In genomic region chr2:64120495-64120894, GRCm38 (mm10) we compare ENCODE assay signal across 24 mouse cellular contexts. TPM values are rescaled to one million over a fixed set of nuclear protein-coding genes. Genes with fewer than 3 reads are reported as not detected.
A peak's percentile ranks its signal among the peaks of the same experiment; 100 is the strongest.
DNase-seq lines count a peak whose midpoint lies in the region; ATAC-seq lines count a peak whose summit lies in the region.
"Had no signal": no experiment of that assay in that cellular context is flagged by ENCODE, and none has a peak within 500 bp of the region (broad histone marks: within the 10 kb centered on the region; RNA-seq: fewer than 3 reads in every experiment).

No protein-coding gene starts in this region.

- H3K9ac ChIP-seq in midbrain, embryonic 15.5 days: no peak overlapping the region

- H3K4me2 ChIP-seq in midbrain, embryonic 15.5 days: no peak overlapping the region

- no peaks in the 10 kb centered on the region for H3K36me3 ChIP-seq in midbrain, embryonic 15.5 days (replicated peaks)
- no peaks in the 10 kb centered on the region for H3K36me3 ChIP-seq in limb, embryonic 10.5 days
- H3K36me3 ChIP-seq: G1E had no signal

- no peaks in the 10 kb centered on the region for H3K4me1 ChIP-seq in midbrain, embryonic 15.5 days
- H3K4me1 ChIP-seq in limb, embryonic 10.5 days: no peaks in the 10 kb centered on the region

- no peak overlapping the region for H3K27ac ChIP-seq in midbrain, embryonic 15.5 days
- H3K27ac ChIP-seq in limb, embryonic 10.5 days: no peak overlapping the region

- peak; percentile 1 for DNase-seq in 416B (ENCODE audit: low read depth)
- no peak for DNase-seq in retina, embryonic 14.5 days (ENCODE audit: low spot score)
- DNase-seq in limb, embryonic 10.5 days (ENCODE audit: low spot score): no peak
- no peak for DNase-seq in layer of hippocampus, postnatal 10 days (ENCODE audit: low spot score in 2 of 2)
- DNase-seq: adrenal gland, adult 2 months; adrenal gland, adult 8-10 months; adrenal gland, postnatal 10 days; adrenal gland, postnatal 14 days; adrenal gland, postnatal 25 days; adrenal gland, postnatal 36 days; B cell, adult 2 months; cerebellum, adult 11 months; cerebellum, adult 11-12 months; cerebellum, adult 18-20 months had no signal

- peak; percentile 68 for ATAC-seq in common myeloid progenitor, adult 5-6 weeks (replicated peaks; ENCODE audit: low read depth, poor library complexity, severe bottlenecking)
- peak; percentile 76 to 86 for ATAC-seq in hematopoietic stem cell, adult 5-6 weeks (replicated peaks in 1 of 2; ENCODE audit: insufficient read depth in 1 of 2, low FRiP score in 2 of 2, low TSS enrichment in 1 of 2, low read depth in 1 of 2, poor library complexity in 2 of 2, severe bottlenecking in 2 of 2)
- peak; percentile 26; the same call in 1 of the 2 replicates for ATAC-seq in megakaryocyte progenitor cell, adult 5-6 weeks (replicated peaks; ENCODE audit: poor library complexity)
- ATAC-seq in midbrain, embryonic 15.5 days (replicated peaks): no peak
- ATAC-seq: activated CD4-positive, CD25-positive, alpha-beta regulatory T cell, adult 4 months; CD4-positive, CD25-positive, alpha-beta regulatory T cell, adult 4 months; Patski had no signal

- H3K4me3 ChIP-seq in midbrain, embryonic 15.5 days: no peak overlapping the region
- no peak overlapping the region for H3K4me3 ChIP-seq in limb, embryonic 10.5 days

- WGBS in midbrain, embryonic 15.5 days: 90% methylated on average over 5 of the region's 5 CpGs
- WGBS in limb, embryonic 10.5 days: 91% methylated on average over 5 of the region's 5 CpGs

- H3K27me3 ChIP-seq in midbrain, embryonic 15.5 days (replicated peaks): no peaks in the 10 kb centered on the region
- no peaks in the 10 kb centered on the region for H3K27me3 ChIP-seq in limb, embryonic 10.5 days (ENCODE audit: low read depth, poor library complexity, severe bottlenecking)
- H3K27me3 ChIP-seq: CH12.LX, Patski had no signal

- no peaks in the 10 kb centered on the region for H3K9me3 ChIP-seq in midbrain, embryonic 15.5 days
- no peaks in the 10 kb centered on the region for H3K9me3 ChIP-seq in limb, embryonic 10.5 days (replicated peaks)

RNA-seq across cellular contexts. Expression of gene Fign, which starts 22.7 kb away (rescaled TPM):
- not detected in 2 replicates for total RNA-seq in common myeloid progenitor, adult 5-6 weeks (2017)
- not detected in 2 replicates for total RNA-seq in hematopoietic stem cell, adult 5-6 weeks (2017)
- total RNA-seq in megakaryocyte progenitor cell, adult 5-6 weeks (2015): not detected in 2 replicates
- not detected in 2 replicates for total RNA-seq in megakaryocyte progenitor cell, adult 5-6 weeks (2017)
- polyA plus RNA-seq in midbrain, embryonic 15.5 days (2015; fragmentation: Nextera tagmentation; extraction: Ambion mirVana): 20.1 and 23.4 TPM in 2 replicates
- 16.6 and 20.4 TPM in 2 replicates for polyA plus RNA-seq in limb, embryonic 10.5 days (2016; fragmentation: Nextera tagmentation; extraction: Ambion mirVana)
- 1 to 10 TPM; 1.1 to 1.3 TPM for total RNA-seq in layer of hippocampus, postnatal 10 days (2021)
- total RNA-seq: CH12.LX, MEL had no signal
- polyA plus RNA-seq: G1E, Patski had no signal
